Mouse (Mus musculus) left cerebral cortex, postnatal 14 days (tissue): ENCODE measurements around the gene C3. TPM values are rescaled to one million over a fixed set of nuclear protein-coding genes. Genes with fewer than 3 reads are reported as not detected.

Experiments
- DNase-seq, 2 experiments: peaks; one replicate each; pipeline ENCODE4 v3.0.0; 2021 to 2022; ENCODE audit warnings: low spot score in 2 of 2, mixed read lengths in 1 of 2
- intact Hi-C: fragments of 180-260 bp; cut with DNase I; formaldehyde crosslinking; loops from one replicate; pipeline ENCODE4 v1.15.1; 2025
- long read RNA-seq, 2 experiments: library from polyadenylated mRNA; stranded (forward); transcript quantifications; one replicate each; pipeline ENCODE4 v2.0.0; 2021
- total RNA-seq, 2 experiments: library from RNA; stranded (reverse); gene quantifications; 2 replicates each; pipeline ENCODE4 v1.2.3; 2021

Gene C3
- total RNA-seq = under 1 TPM; 0.46 to 0.53 TPM
- long read RNA-seq, experiment 1, partial matches to known transcripts = 1 of 1 reads
- long read RNA-seq, experiment 1, other reads (novel, unspliced or antisense) = 0 of 1 reads
- long read RNA-seq, experiment 2, partial matches to known transcripts = 1 of 1 reads
- long read RNA-seq, experiment 2, other reads (novel, unspliced or antisense) = 0 of 1 reads

GRCm38 (mm10) chr17:57228014-57228413 lies at the start of gene C3:
C3 (minus strand) TSS chr17:57228136.
- DNase-seq = no peak
- intact Hi-C loops = no loop called here

GRCm38 (mm10) chr17:57276634-57277121 lies 48.7 kb upstream of the C3 start:
- DNase-seq = peak; percentile 79 to 88
- intact Hi-C loops = loop anchor here (2.0 to 5.0 kb wide), 3 partner anchors 28 to 179 kb away; partner anchors contain the start of genes Gpr108 and Trip10

- intact Hi-C loops = loop anchor here (2.0 to 5.0 kb wide), 3 partner anchors 27 to 179 kb away; partner anchors contain the start of genes Gpr108 and Trip10
- no peak for DNase-seq
These were observed 48.0 kb upstream of the C3 start for GRCm38 (mm10) chr17:57275997-57276351.

- intact Hi-C loops = loop anchor here (5.0 kb wide), 2 partner anchors 62 to 178 kb away; no protein-coding TSS in a partner anchor
- DNase-seq = peak in 1 of 2 experiments; percentile 46
These were observed 47.4 kb upstream of the C3 start for GRCm38 (mm10) chr17:57275111-57275996.

GRCm38 (mm10) chr17:57274686-57275085 lies 46.8 kb upstream of the C3 start:
- DNase-seq = no peak
- intact Hi-C loops = loop anchor here (5.0 kb wide), 2 partner anchors 63 to 177 kb away; no protein-coding TSS in a partner anchor

- DNase-seq = no peak
- intact Hi-C loops = no loop called here
These were observed 45.9 kb upstream of the C3 start for GRCm38 (mm10) chr17:57273846-57274245.

- intact Hi-C loops = no loop called here
- DNase-seq = no peak
These were observed 43.4 kb upstream of the C3 start for GRCm38 (mm10) chr17:57271301-57271700.

GRCm38 (mm10) chr17:57267556-57268126 lies 39.7 kb upstream of the C3 start:
- intact Hi-C loops = no loop called here
- no peak for DNase-seq

- intact Hi-C loops = no loop called here
- DNase-seq = no peak
These were observed 37.3 kb upstream of the C3 start for GRCm38 (mm10) chr17:57264972-57265945.

GRCm38 (mm10) chr17:57264164-57264563 lies 36.2 kb upstream of the C3 start:
- DNase-seq = peak in 1 of 2 experiments; percentile 35
- intact Hi-C loops = no loop called here

- DNase-seq = no peak
- intact Hi-C loops = no loop called here
These were observed 35.1 kb upstream of the C3 start for GRCm38 (mm10) chr17:57262901-57263550.

- intact Hi-C loops = no loop called here
- no peak for DNase-seq
These were observed 33.9 kb upstream of the C3 start for GRCm38 (mm10) chr17:57261796-57262195.

- no peak for DNase-seq
- intact Hi-C loops = no loop called here
These were observed 33.4 kb upstream of the C3 start for GRCm38 (mm10) chr17:57261286-57261685.

GRCm38 (mm10) chr17:57260351-57260750 lies 32.4 kb upstream of the C3 start:
- intact Hi-C loops = no loop called here
- no peak for DNase-seq

- intact Hi-C loops = no loop called here
- peak in 1 of 2 experiments; percentile 33 for DNase-seq
These were observed 31.8 kb upstream of the C3 start for GRCm38 (mm10) chr17:57259742-57260141.

- DNase-seq = no peak
- intact Hi-C loops = no loop called here
These were observed 30.3 kb upstream of the C3 start for GRCm38 (mm10) chr17:57258191-57258590.

GRCm38 (mm10) chr17:57256921-57257485 lies 29.1 kb upstream of the C3 start:
- no peak for DNase-seq
- intact Hi-C loops = no loop called here

- intact Hi-C loops = no loop called here
These were observed 27.4 kb upstream of the C3 start for GRCm38 (mm10) chr17:57255354-57255753.

More at GRCm38 (mm10) chr17:57255354-57255753, 27.4 kb upstream of the C3 start:
- DNase-seq = no peak
